Mouse (Mus musculus) ES-Bruce4 (cell line): ENCODE results near the gene Ap5m1. TPM values are rescaled to one million over a fixed set of nuclear protein-coding genes. Genes with fewer than 3 reads are reported as not detected.

Experiments
- H3K27ac ChIP-seq: 2 replicates; pipeline ENCODE4 v1.5.1; 2012; ENCODE audit warnings: low read length, inconsistent platforms; ENCODE audit not compliant: insufficient read depth
- H3K27me3 ChIP-seq: 2 replicates; pipeline ENCODE4 v1.6.1; 2012; ENCODE audit warnings: mild to moderate bottlenecking, low read length, inconsistent platforms; ENCODE audit not compliant: control insufficient read depth, poor library complexity, insufficient read depth, severe bottlenecking
- H3K36me3 ChIP-seq: 2 replicates; pipeline ENCODE4 v1.6.1; 2012; ENCODE audit warnings: inconsistent platforms, mild to moderate bottlenecking, low read length, moderate library complexity; ENCODE audit not compliant: control insufficient read depth, poor library complexity, insufficient read depth, severe bottlenecking
- H3K4me1 ChIP-seq: one replicate; pipeline ENCODE4 v1.8.1; 2011; ENCODE audit warnings: low read length; ENCODE audit not compliant: control insufficient read depth, insufficient read depth
- H3K4me3 ChIP-seq: 2 replicates; pipeline ENCODE4 v1.5.1; 2011; ENCODE audit warnings: low read depth, mild to moderate bottlenecking, low read length
- H3K9ac ChIP-seq: 2 replicates; pipeline ENCODE4 v1.6.1; 2012; ENCODE audit warnings: low read depth, mild to moderate bottlenecking, inconsistent platforms; ENCODE audit not compliant: poor library complexity, severe bottlenecking
- H3K9me3 ChIP-seq: replicated peaks from 2 replicates; pipeline ENCODE4 v1.6.1; 2012; ENCODE audit warnings: mild to moderate bottlenecking, low read length, inconsistent platforms; ENCODE audit not compliant: control insufficient read depth, poor library complexity, insufficient read depth, severe bottlenecking
- CTCF ChIP-seq: IDR thresholded peaks from one replicate; pipeline ENCODE4 v1.8.1; 2011; ENCODE audit warnings: low read depth, low read length
- EP300 ChIP-seq: IDR thresholded peaks from 2 replicates; pipeline ENCODE4 v1.6.1; 2011; ENCODE audit warnings: low read depth, low read length; ENCODE audit not compliant: insufficient read depth
- POLR2A ChIP-seq: IDR thresholded peaks from one replicate; pipeline ENCODE4 v1.8.1; 2011; ENCODE audit warnings: low read length; ENCODE audit not compliant: insufficient read depth
- polyA plus RNA-seq: library from polyadenylated mRNA; stranded (reverse); fragments of >200 nt; gene quantifications from 2 replicates; pipeline ENCODE4 v1.2.4, GENCODE M21; 2011; ENCODE audit warnings: low read depth; ENCODE audit not compliant: missing spikeins, insufficient read depth, insufficient read length

The Ap5m1 gene
- polyA plus RNA-seq, 1 experiment = 44.9 TPM

- no peaks in the 10 kb centered on the region for H3K9me3 ChIP-seq
- no peak overlapping the region for H3K27ac ChIP-seq
- H3K4me1 ChIP-seq = no peaks in the 10 kb centered on the region
- H3K36me3 ChIP-seq = no peaks in the 10 kb centered on the region
- no peak overlapping the region for H3K4me3 ChIP-seq
- no peaks in the 10 kb centered on the region for H3K27me3 ChIP-seq
- H3K9ac ChIP-seq = no peak overlapping the region
- TF ChIP-seq EP300 (no peak), POLR2A (no peak), CTCF (peak; percentile 41)
Measured at GRCm38 (mm10) chr14:49118381-49118780, 52.5 kb downstream of the Ap5m1 start.

GRCm38 (mm10) chr14:49121723-49122122 lies 55.8 kb downstream of the Ap5m1 start:
- no peaks in the 10 kb centered on the region for H3K4me1 ChIP-seq
- no peak for TF ChIP-seq EP300
- no peak for TF ChIP-seq POLR2A
- TF ChIP-seq CTCF = no peak
- no peaks in the 10 kb centered on the region for H3K27me3 ChIP-seq
- H3K9ac ChIP-seq = no peak overlapping the region
- no peak overlapping the region for H3K27ac ChIP-seq
- H3K4me3 ChIP-seq = no peak overlapping the region
- H3K9me3 ChIP-seq = no peaks in the 10 kb centered on the region
- H3K36me3 ChIP-seq = no peaks in the 10 kb centered on the region

- Histone ChIP-seq H3K27me3 (no peaks in the 10 kb centered on the region), H3K4me3 (no peak overlapping the region), H3K36me3 (no peaks in the 10 kb centered on the region), H3K9me3 (peaks cover 15% of the 10 kb centered on the region), H3K9ac (no peak overlapping the region), H3K4me1 (no peaks in the 10 kb centered on the region), H3K27ac (no peak overlapping the region)
- no peak for TF ChIP-seq POLR2A
- no peak for TF ChIP-seq EP300
- no peak for TF ChIP-seq CTCF
Measured at GRCm38 (mm10) chr14:49127162-49127779, 61.4 kb downstream of the Ap5m1 start.

- peak overlapping the region; percentile 44; the same call in 1 of the 2 replicates for H3K27ac ChIP-seq
- H3K9me3 ChIP-seq = peaks cover 15% of the 10 kb centered on the region
- H3K27me3 ChIP-seq = no peaks in the 10 kb centered on the region
- no peak overlapping the region for H3K4me3 ChIP-seq
- TF ChIP-seq CTCF (no peak), POLR2A (no peak), EP300 (no peak)
- no peaks in the 10 kb centered on the region for H3K36me3 ChIP-seq
- no peak overlapping the region for H3K9ac ChIP-seq
- H3K4me1 ChIP-seq = no peaks in the 10 kb centered on the region
Measured at GRCm38 (mm10) chr14:49128544-49129263, 62.8 kb downstream of the Ap5m1 start.

GRCm38 (mm10) chr14:49132391-49132790 lies 66.5 kb downstream of the Ap5m1 start:
- Histone ChIP-seq H3K36me3 (no peaks in the 10 kb centered on the region), H3K4me1 (no peaks in the 10 kb centered on the region), H3K27ac (no peak overlapping the region), H3K9me3 (peaks cover 15% of the 10 kb centered on the region), H3K4me3 (no peak overlapping the region), H3K27me3 (no peaks in the 10 kb centered on the region), H3K9ac (no peak overlapping the region)
- TF ChIP-seq POLR2A (no peak), EP300 (peak; percentile 68; the same call in 1 of the 2 replicates)

GRCm38 (mm10) chr14:49138171-49138570 lies 72.3 kb downstream of the Ap5m1 start:
- Histone ChIP-seq H3K4me3 (no peak overlapping the region), H3K27ac (no peak overlapping the region), H3K36me3 (no peaks in the 10 kb centered on the region), H3K9ac (no peak overlapping the region), H3K4me1 (peaks cover 2% of the 10 kb centered on the region), H3K27me3 (no peaks in the 10 kb centered on the region), H3K9me3 (no peaks in the 10 kb centered on the region)
- no peak for TF ChIP-seq EP300
- no peak for TF ChIP-seq POLR2A
- no peak for TF ChIP-seq CTCF
